Mouse (Mus musculus): ENCODE measurements around the gene 4930550C14Rik.

DNA sequence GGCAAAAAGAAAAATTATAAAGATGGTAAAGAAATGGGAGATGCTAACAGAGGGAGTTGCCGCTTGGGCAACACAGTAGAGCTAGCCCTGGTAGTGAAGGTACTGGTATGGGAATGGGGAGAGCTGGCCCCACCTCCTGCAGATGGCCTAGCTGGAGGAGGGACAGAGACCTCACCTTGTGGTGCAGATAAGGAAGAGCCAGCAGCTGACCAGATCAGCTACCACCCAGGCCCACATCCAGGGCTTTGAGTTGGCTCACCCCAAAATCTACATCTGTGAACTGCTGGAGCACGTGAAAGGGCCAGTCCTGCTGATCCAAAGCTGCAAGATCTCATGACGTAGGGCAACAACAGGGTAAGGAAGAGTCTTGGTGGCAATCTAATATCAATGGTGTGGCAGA lies 24.6 kb downstream of the 4930550C14Rik start:
- TF ChIP-seq ZKSCAN1 (IDR thresholded peaks at IDR 0.05; ENCODE audit: borderline replicate concordance, low read depth, low read length): no peak
- TF ChIP-seq POLR2A (IDR thresholded peaks at IDR 0.05; ENCODE audit: low read depth, low read length): no peak
- TF ChIP-seq MAX (IDR thresholded peaks at IDR 0.05; ENCODE audit: low read length): no peak
- no peak for TF ChIP-seq EP300 (IDR thresholded peaks at IDR 0.05; ENCODE audit: low read length)
- TF ChIP-seq CTCF (conservative IDR thresholded peaks at IDR 0.05 in 1 of 2, IDR thresholded peaks at IDR 0.05 in 1 of 2; ENCODE audit: low read depth in 2 of 2, low read length in 2 of 2): no peak
- no peak for TF ChIP-seq CHD2 (IDR thresholded peaks at IDR 0.05; ENCODE audit: low read length)
- no peak for TF ChIP-seq MAZ (IDR thresholded peaks at IDR 0.05; ENCODE audit: low read depth, low read length)
- TF ChIP-seq JUND (conservative IDR thresholded peaks at IDR 0.05; ENCODE audit: low read depth, low read length): no peak
- TF ChIP-seq ELF1 (IDR thresholded peaks at IDR 0.05; ENCODE audit: low read depth, low read length): no peak
- TF ChIP-seq ETS1 (conservative IDR thresholded peaks at IDR 0.05; ENCODE audit: low read depth, low read length): no peak

All from CH12.LX (cell line).